Mouse (Mus musculus): ENCODE results near the gene Gm20917. TPM values are rescaled to one million over a fixed set of nuclear protein-coding genes. Genes with fewer than 3 reads are reported as not detected.
"Not testable (repeated sequence)": the region's sequence is repeated elsewhere in the genome, so short reads cannot be mapped to it uniquely, and the experiment has no call there.

The Gm20917 gene
- not detected for total RNA-seq (2021)

DNA sequence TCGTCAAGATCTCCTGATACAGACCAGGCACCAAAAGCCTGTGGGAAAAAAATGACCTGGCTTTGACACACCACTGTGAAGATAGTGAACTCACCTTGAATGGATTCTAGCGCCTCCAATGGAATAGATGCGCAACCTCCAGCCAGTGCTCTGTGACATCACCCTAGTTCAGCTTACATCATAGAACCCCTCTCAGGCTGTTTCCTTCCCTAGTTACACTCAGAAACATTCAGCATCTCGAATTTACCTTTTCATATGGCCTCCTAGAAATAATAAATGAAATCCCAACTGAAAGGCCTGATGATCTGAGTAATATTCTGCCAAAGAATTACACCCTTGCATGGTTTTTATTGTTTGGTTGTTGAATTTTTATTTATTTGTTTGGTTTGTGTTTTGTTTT is at the start of gene Gm20917:
TSS of gene Gm20917 (minus strand) at position 101 of the 400 bp plus-strand sequence.
- intact Hi-C loops (cut with DNase I); DNase-seq: not testable (repeated sequence)

Other genes starting within 250 kb of the Gm20917 start
- gene Gm20916, start 168.4 kb upstream of the Gm20917 start, total RNA-seq (2021) = not detected

Measured in left cerebral cortex, postnatal 4 days (tissue).